In genomic region chr5:21033382-21034056, GRCm38 (mm10) we compare ENCODE assay signal across 10 mouse cellular contexts. TPM values are rescaled to one million over a fixed set of nuclear protein-coding genes. Genes with fewer than 3 reads are reported as not detected.
DNase-seq lines count a peak whose midpoint lies in the region; ATAC-seq and TF ChIP-seq lines count a peak whose summit lies in the region.
"Had no signal": no experiment of that assay in that cellular context is flagged by ENCODE, and none has a peak within 500 bp of the region (broad histone marks: within the 10 kb centered on the region; RNA-seq: fewer than 3 reads in every experiment).

No protein-coding gene starts in this region.

- in situ Hi-C loops in CH12.LX (cut with MboI; ENCODE audit: low pct_ligation_motif_present, low pct_unique_long_range_greater_than_20kb, low sequenced_read_pairs) = loop anchor here (25.0 kb wide), 1 partner anchor 379 kb away; the partner anchor contains the start of genes Ccdc146 and Fam185a

- no peak for TF ChIP-seq CTCF in CH12.LX (conservative IDR thresholded peaks at IDR 0.05 in 1 of 2, IDR thresholded peaks at IDR 0.05 in 1 of 2; ENCODE audit: low read depth in 2 of 2, low read length in 2 of 2)
- TF ChIP-seq CTCF in kidney, postnatal 0 days (IDR thresholded peaks at IDR 0.05; ENCODE audit: low read depth) = no peak

- no peak overlapping the region for H3K27ac ChIP-seq in CH12.LX (ENCODE audit: insufficient read depth, low read depth)
- H3K27ac ChIP-seq in brown adipose tissue, adult 24 weeks (replicated peaks; ENCODE audit: low read depth, low read length) = 0 out of 2 replicates have a peak overlapping the region, but pooled peaks have one; percentile 12
- H3K27ac ChIP-seq in kidney, postnatal 0 days = no peak overlapping the region
- H3K27ac ChIP-seq in heart, embryonic 10.5 days = no peak overlapping the region

- no peak for TF ChIP-seq RAD21 in CH12.LX (IDR thresholded peaks at IDR 0.05; ENCODE audit: low read depth, low read length)

- no peaks in the 10 kb centered on the region for H3K9me3 ChIP-seq in CH12.LX (replicated peaks; ENCODE audit: low read length)
- no peaks in the 10 kb centered on the region for H3K9me3 ChIP-seq in kidney, postnatal 0 days (replicated peaks; ENCODE audit: low read length)
- no peaks in the 10 kb centered on the region for H3K9me3 ChIP-seq in heart, embryonic 10.5 days

- DNase-seq in kidney, adult 11 months = peak; percentile 22
- DNase-seq in kidney, adult 18-20 months = no peak
- no peak for DNase-seq in CH12.LX (ENCODE audit: extremely low read depth)
- DNase-seq in kidney, postnatal 0 days (ENCODE audit: low spot score) = no peak
- DNase-seq in heart, embryonic 10.5 days (ENCODE audit: low spot score) = no peak
- no peak for DNase-seq in urinary bladder, postnatal 10 days (ENCODE audit: low spot score)
- DNase-seq: embryo, embryonic 11 days; liver, postnatal 0 days had no signal

- no peak overlapping the region for H3K9ac ChIP-seq in CH12.LX (ENCODE audit: insufficient read depth, low read depth)
- no peak overlapping the region for H3K9ac ChIP-seq in kidney, postnatal 0 days (ENCODE audit: low read depth, low read length)
- H3K9ac ChIP-seq: liver, postnatal 0 days had no signal

- peaks cover 16 to 89% of the 10 kb centered on the region in 2 experiments for H3K4me1 ChIP-seq in CH12.LX (ENCODE audit: control insufficient read depth in 1 of 2, insufficient read depth in 2 of 2)
- peaks cover 22% of the 10 kb centered on the region for H3K4me1 ChIP-seq in brown adipose tissue, adult 24 weeks (ENCODE audit: control insufficient read depth, insufficient read depth, insufficient read length, low read length)
- no peaks in the 10 kb centered on the region; the same call in 1 of the 2 replicates for H3K4me1 ChIP-seq in kidney, postnatal 0 days (replicated peaks; ENCODE audit: insufficient read depth, low read length)
- H3K4me1 ChIP-seq in heart, embryonic 10.5 days = peaks cover 5% of the 10 kb centered on the region; the same call in 1 of the 2 replicates

- peaks cover 0 to 4% of the 10 kb centered on the region in 2 experiments for H3K36me3 ChIP-seq in CH12.LX (replicated peaks in 1 of 2; ENCODE audit: control insufficient read depth in 1 of 2, insufficient read depth in 1 of 2, low read length in 1 of 2)
- no peaks in the 10 kb centered on the region for H3K36me3 ChIP-seq in kidney, postnatal 0 days (ENCODE audit: insufficient read depth, low read length)
- peaks cover 7% of the 10 kb centered on the region; the same call in 1 of the 2 replicates for H3K36me3 ChIP-seq in heart, embryonic 10.5 days

- H3K27me3 ChIP-seq in CH12.LX (replicated peaks) = no peaks in the 10 kb centered on the region
- H3K27me3 ChIP-seq in kidney, postnatal 0 days (ENCODE audit: insufficient read depth, low read length) = no peaks in the 10 kb centered on the region
- H3K27me3 ChIP-seq in heart, embryonic 10.5 days (ENCODE audit: insufficient read depth, poor library complexity, severe bottlenecking) = no peaks in the 10 kb centered on the region

- H3K4me2 ChIP-seq in CH12.LX (ENCODE audit: insufficient read depth, low read depth, poor library complexity, severe bottlenecking) = peak overlapping the region; percentile 10; the same call in 1 of the 2 replicates
- H3K4me2 ChIP-seq in kidney, postnatal 0 days (ENCODE audit: low read length) = no peak overlapping the region

- peaks cover 3% of the 10 kb centered on the region; the same call in 1 of the 2 replicates for H3K79me2 ChIP-seq in CH12.LX (replicated peaks; ENCODE audit: control insufficient read depth, extremely low read depth, insufficient read depth, poor library complexity, severe bottlenecking)

- dilution Hi-C loops in CH12.LX (cut with MboI; ENCODE audit: extremely low pct_ligation_motif_present, extremely low pct_unique_long_range_greater_than_20kb, low sequenced_read_pairs) = no loop called here

- TF ChIP-seq POLR2A in CH12.LX (IDR thresholded peaks at IDR 0.05; ENCODE audit: low read depth, low read length) = no peak

- no peak overlapping the region for H3K4me3 ChIP-seq in CH12.LX (replicated peaks in 1 of 3; ENCODE audit: low read depth in 2 of 3, low read length in 2 of 3, poor library complexity in 1 of 3)
- H3K4me3 ChIP-seq in brown adipose tissue, adult 24 weeks (ENCODE audit: insufficient read depth, low read depth, low read length) = no peak overlapping the region
- H3K4me3 ChIP-seq in kidney, postnatal 0 days (replicated peaks; ENCODE audit: low read depth, low read length) = no peak overlapping the region
- no peak overlapping the region for H3K4me3 ChIP-seq in heart, embryonic 10.5 days

- peak; percentile 61; the same call in 1 of the 2 replicates for ATAC-seq in kidney, postnatal 0 days (replicated peaks; ENCODE audit: low FRiP score, low read depth)
- ATAC-seq: activated CD4-positive, CD25-positive, alpha-beta regulatory T cell, adult 4 months; liver, postnatal 0 days had no signal

- TF ChIP-seq EP300 in CH12.LX (IDR thresholded peaks at IDR 0.05; ENCODE audit: low read length) = peak; percentile 50; the same call in 1 of the 2 replicates

- WGBS in kidney, postnatal 0 days = 49% methylated on average over 11 of the region's 11 CpGs
- 81% methylated on average over 11 of the region's 11 CpGs for WGBS in heart, embryonic 10.5 days

TF ChIP-seq in CH12.LX, 34 proteins besides CTCF, POLR2A, EP300 and RAD21:
- peak; percentile 79 for TF ChIP-seq BHLHE40 (IDR thresholded peaks at IDR 0.05; ENCODE audit: low read depth, low read length)
- no peak; the same call in 1 of the 2 replicates for TF ChIP-seq JUND (conservative IDR thresholded peaks at IDR 0.05; ENCODE audit: low read depth, low read length)
- TF ChIP-seq IRF4 (IDR thresholded peaks at IDR 0.05; ENCODE audit: low read depth, low read length) = 0 out of 2 replicates have a peak, but pooled peaks have one; percentile 11
- peak; percentile 84 for TF ChIP-seq ETS1 (conservative IDR thresholded peaks at IDR 0.05; ENCODE audit: low read depth, low read length)

RNA-seq across cellular contexts. Expression of gene Ptpn12, which starts 22.2 kb away (rescaled TPM):
- 3.2 and 4.1 TPM in 2 replicates for total RNA-seq in CH12.LX (2012; rRNA removed)
- 15.9 and 16.5 TPM in 2 replicates for total RNA-seq in CH12.LX (2014; rRNA removed)
- 12.7 and 14.4 TPM in 2 replicates for polyA plus RNA-seq in CH12.LX (2012; ENCODE audit: insufficient read length, low read depth)
- 17.4 and 29.5 TPM in 2 replicates for polyA plus RNA-seq in brown adipose tissue, adult 24 weeks (2012; ENCODE audit: insufficient read depth, insufficient read length, missing spikeins)
- polyA plus RNA-seq in kidney, postnatal 0 days (2015; fragmentation: Nextera tagmentation; extraction: Ambion mirVana) = 21.3 and 23.3 TPM in 2 replicates
- polyA plus RNA-seq in heart, embryonic 10.5 days (2016; fragmentation: Nextera tagmentation; extraction: Ambion mirVana) = 13.7 and 19.9 TPM in 2 replicates
